Mouse (Mus musculus): ENCODE measurements at regions not wholly inside any gene's neighbourhood (a gene's known extent, or its start where the extent isn't known, plus 50 kb on each side); places are given as distances from the start of the nearest gene placed in this dataset.

- no peak overlapping the region for H3K27ac ChIP-seq
- DNase-seq (ENCODE audit: low spot score in 2 of 2) = no peak
- TF ChIP-seq CTCF (conservative IDR thresholded peaks at IDR 0.05) = no peak
- no peak overlapping the region for H3K4me3 ChIP-seq
Measured at GRCm38 (mm10) chr15:59232290-59232689, 343.2 kb downstream of the Gm49356 start.

GRCm38 (mm10) chr15:59237446-59238161 lies 348.5 kb downstream of the Gm49356 start:
- no peak overlapping the region for H3K4me3 ChIP-seq
- TF ChIP-seq CTCF (conservative IDR thresholded peaks at IDR 0.05) = no peak
- DNase-seq (ENCODE audit: low spot score in 2 of 2) = no peak
- no peak overlapping the region for H3K27ac ChIP-seq

GRCm38 (mm10) chr15:59241752-59242151 lies 352.7 kb downstream of the Gm49356 start:
- no peak for TF ChIP-seq CTCF (conservative IDR thresholded peaks at IDR 0.05)
- H3K27ac ChIP-seq = no peak overlapping the region
- no peak for DNase-seq (ENCODE audit: low spot score in 2 of 2)
- no peak overlapping the region for H3K4me3 ChIP-seq

GRCm38 (mm10) chr15:59245927-59246649 lies 357.0 kb downstream of the Gm49356 start:
- no peak for DNase-seq (ENCODE audit: low spot score in 2 of 2)

GRCm38 (mm10) chr15:59248477-59249260 lies 359.6 kb downstream of the Gm49356 start:
- Histone ChIP-seq H3K27ac (no peak overlapping the region), H3K4me3 (no peak overlapping the region)
- TF ChIP-seq CTCF (conservative IDR thresholded peaks at IDR 0.05) = no peak
- DNase-seq (ENCODE audit: low spot score in 2 of 2) = no peak

More at GRCm38 (mm10) chr15:59245927-59246649, 357.0 kb downstream of the Gm49356 start:
- H3K27ac ChIP-seq = no peak overlapping the region
- H3K4me3 ChIP-seq = no peak overlapping the region
- no peak for TF ChIP-seq CTCF (conservative IDR thresholded peaks at IDR 0.05)

GRCm38 (mm10) chr15:59261380-59261779 lies 372.3 kb downstream of the Gm49356 start:
- no peak for TF ChIP-seq CTCF (conservative IDR thresholded peaks at IDR 0.05)
- no peak overlapping the region for H3K4me3 ChIP-seq
- no peak overlapping the region for H3K27ac ChIP-seq
- no peak for DNase-seq (ENCODE audit: low spot score in 2 of 2)

GRCm38 (mm10) chr15:59262380-59262779 lies 373.3 kb downstream of the Gm49356 start:
- Histone ChIP-seq H3K27ac (no peak overlapping the region), H3K4me3 (no peak overlapping the region)
- DNase-seq (ENCODE audit: low spot score in 2 of 2) = no peak
- TF ChIP-seq CTCF (conservative IDR thresholded peaks at IDR 0.05) = no peak

- Histone ChIP-seq H3K4me3 (no peak overlapping the region), H3K27ac (no peak overlapping the region)
- TF ChIP-seq CTCF (conservative IDR thresholded peaks at IDR 0.05) = peak; percentile 45
- DNase-seq (ENCODE audit: low spot score in 2 of 2) = no peak
Measured at GRCm38 (mm10) chr15:59263433-59264328, 374.6 kb downstream of the Gm49356 start.

Data from layer of hippocampus, adult 2 months (tissue).